Mouse (Mus musculus): Measurements from ENCODE around the gene Cpne4. TPM values are rescaled to one million over a fixed set of nuclear protein-coding genes. Genes with fewer than 3 reads are reported as not detected.

The Cpne4 gene
- total and polyA plus RNA-seq, 3 experiments = not detected

GRCm38 (mm10) chr9:104890517-104890916 is 343.4 kb downstream of the Cpne4 start:
- no peaks in the 10 kb centered on the region for H3K36me3 ChIP-seq (replicated peaks in 1 of 2; ENCODE audit: control insufficient read depth in 1 of 2, insufficient read depth in 1 of 2, low read length in 1 of 2)
- H3K27ac ChIP-seq (ENCODE audit: insufficient read depth, low read depth) = no peak overlapping the region
- H3K27me3 ChIP-seq (replicated peaks) = no peaks in the 10 kb centered on the region
- no peak for DNase-seq (ENCODE audit: extremely low read depth)
- in situ Hi-C loops (cut with MboI; ENCODE audit: low pct_ligation_motif_present, low pct_unique_long_range_greater_than_20kb, low sequenced_read_pairs) (no loop called here), dilution Hi-C loops (cut with MboI; ENCODE audit: extremely low pct_ligation_motif_present, extremely low pct_unique_long_range_greater_than_20kb, low sequenced_read_pairs) (no loop called here)
- H3K4me2 ChIP-seq (ENCODE audit: insufficient read depth, low read depth, poor library complexity, severe bottlenecking) = no peak overlapping the region
- no peak for TF ChIP-seq BHLHE40 (IDR thresholded peaks at IDR 0.05; ENCODE audit: low read depth, low read length)
- TF ChIP-seq MAX (IDR thresholded peaks at IDR 0.05; ENCODE audit: low read length) = no peak
- peak; percentile 52; the same call in 1 of the 2 replicates for TF ChIP-seq ZC3H11A (IDR thresholded peaks at IDR 0.05; ENCODE audit: low read depth, low read length)
- peak in 1 of 2 experiments; percentile 68; a peak in 2 of 4 replicates for TF ChIP-seq CTCF (conservative IDR thresholded peaks at IDR 0.05 in 1 of 2, IDR thresholded peaks at IDR 0.05 in 1 of 2; ENCODE audit: low read depth in 2 of 2, low read length in 2 of 2)
- no peak for TF ChIP-seq JUND (conservative IDR thresholded peaks at IDR 0.05; ENCODE audit: low read depth, low read length)
- no peak for TF ChIP-seq TCF12 (IDR thresholded peaks at IDR 0.05; ENCODE audit: low read depth, low read length)
- peak; percentile 85 for TF ChIP-seq SMC3 (IDR thresholded peaks at IDR 0.05; ENCODE audit: low read depth, low read length)
- TF ChIP-seq RAD21 (IDR thresholded peaks at IDR 0.05; ENCODE audit: low read depth, low read length) = peak; percentile 81
- H3K4me1 ChIP-seq (ENCODE audit: control insufficient read depth in 1 of 2, insufficient read depth in 2 of 2) = peaks cover 3 to 15% of the 10 kb centered on the region in 2 experiments; a peak in 2 of 4 replicates
- no peaks in the 10 kb centered on the region for H3K79me2 ChIP-seq (replicated peaks; ENCODE audit: control insufficient read depth, extremely low read depth, insufficient read depth, poor library complexity, severe bottlenecking)
- no peak overlapping the region for H3K4me3 ChIP-seq (replicated peaks in 1 of 3; ENCODE audit: low read depth in 2 of 3, low read length in 2 of 3, poor library complexity in 1 of 3)
- no peak overlapping the region for H3K9ac ChIP-seq (ENCODE audit: insufficient read depth, low read depth)
- no peaks in the 10 kb centered on the region for H3K9me3 ChIP-seq (replicated peaks; ENCODE audit: low read length)

- DNase-seq (ENCODE audit: extremely low read depth) = no peak
- Histone ChIP-seq H3K27me3 (replicated peaks) (no peaks in the 10 kb centered on the region), H3K79me2 (replicated peaks; ENCODE audit: control insufficient read depth, extremely low read depth, insufficient read depth, poor library complexity, severe bottlenecking) (no peaks in the 10 kb centered on the region), H3K36me3 (replicated peaks in 1 of 2; ENCODE audit: control insufficient read depth in 1 of 2, insufficient read depth in 1 of 2, low read length in 1 of 2) (no peaks in the 10 kb centered on the region), H3K4me1 (ENCODE audit: control insufficient read depth in 1 of 2, insufficient read depth in 2 of 2) (peaks cover 0 to 27% of the 10 kb centered on the region in 2 experiments; a peak in 2 of 4 replicates), H3K9ac (ENCODE audit: insufficient read depth, low read depth) (no peak overlapping the region), H3K9me3 (replicated peaks; ENCODE audit: low read length) (no peaks in the 10 kb centered on the region), H3K27ac (ENCODE audit: insufficient read depth, low read depth) (no peak overlapping the region), H3K4me3 (replicated peaks in 1 of 3; ENCODE audit: low read depth in 2 of 3, low read length in 2 of 3, poor library complexity in 1 of 3) (no peak overlapping the region), H3K4me2 (ENCODE audit: insufficient read depth, low read depth, poor library complexity, severe bottlenecking) (no peak overlapping the region)
- in situ Hi-C loops (cut with MboI; ENCODE audit: low pct_ligation_motif_present, low pct_unique_long_range_greater_than_20kb, low sequenced_read_pairs) (no loop called here), dilution Hi-C loops (cut with MboI; ENCODE audit: extremely low pct_ligation_motif_present, extremely low pct_unique_long_range_greater_than_20kb, low sequenced_read_pairs) (no loop called here)
- 0 out of 2 replicates have a peak, but pooled peaks have one; percentile 16 for TF ChIP-seq CHD2 (IDR thresholded peaks at IDR 0.05; ENCODE audit: low read length)
- TF ChIP-seq KAT2A (IDR thresholded peaks at IDR 0.05; ENCODE audit: insufficient replicate concordance, low read length) = no peak
- no peak for TF ChIP-seq USF2 (conservative IDR thresholded peaks at IDR 0.05; ENCODE audit: low read depth, low read length)
Observed at GRCm38 (mm10) chr9:104895360-104895759, 348.3 kb downstream of the Cpne4 start.

- Histone ChIP-seq H3K36me3 (replicated peaks in 1 of 2; ENCODE audit: control insufficient read depth in 1 of 2, insufficient read depth in 1 of 2, low read length in 1 of 2) (no peaks in the 10 kb centered on the region), H3K9ac (ENCODE audit: insufficient read depth, low read depth) (no peak overlapping the region), H3K27ac (ENCODE audit: insufficient read depth, low read depth) (no peak overlapping the region), H3K79me2 (replicated peaks; ENCODE audit: control insufficient read depth, extremely low read depth, insufficient read depth, poor library complexity, severe bottlenecking) (no peaks in the 10 kb centered on the region), H3K4me2 (ENCODE audit: insufficient read depth, low read depth, poor library complexity, severe bottlenecking) (no peak overlapping the region), H3K4me1 (ENCODE audit: control insufficient read depth in 1 of 2, insufficient read depth in 2 of 2) (peaks cover 0 to 11% of the 10 kb centered on the region in 2 experiments; a peak in 2 of 4 replicates), H3K4me3 (replicated peaks in 1 of 3; ENCODE audit: low read depth in 2 of 3, low read length in 2 of 3, poor library complexity in 1 of 3) (no peak overlapping the region), H3K9me3 (replicated peaks; ENCODE audit: low read length) (no peaks in the 10 kb centered on the region), H3K27me3 (replicated peaks) (no peaks in the 10 kb centered on the region)
- in situ Hi-C loops (cut with MboI; ENCODE audit: low pct_ligation_motif_present, low pct_unique_long_range_greater_than_20kb, low sequenced_read_pairs) (no loop called here), dilution Hi-C loops (cut with MboI; ENCODE audit: extremely low pct_ligation_motif_present, extremely low pct_unique_long_range_greater_than_20kb, low sequenced_read_pairs) (no loop called here)
- no peak for DNase-seq (ENCODE audit: extremely low read depth)
- TF ChIP-seq CTCF (conservative IDR thresholded peaks at IDR 0.05 in 1 of 2, IDR thresholded peaks at IDR 0.05 in 1 of 2; ENCODE audit: low read depth in 2 of 2, low read length in 2 of 2) (no peak), MXI1 (IDR thresholded peaks at IDR 0.05; ENCODE audit: low read depth, low read length) (no peak), IRF4 (IDR thresholded peaks at IDR 0.05; ENCODE audit: low read depth, low read length) (no peak), UBTF (IDR thresholded peaks at IDR 0.05; ENCODE audit: low read depth, low read length) (no peak), MAFK (IDR thresholded peaks at IDR 0.05; ENCODE audit: insufficient replicate concordance, low read length) (no peak), SIN3A (IDR thresholded peaks at IDR 0.05; ENCODE audit: low read length) (no peak), MYC (IDR thresholded peaks at IDR 0.05; ENCODE audit: low read depth, low read length) (no peak), JUND (conservative IDR thresholded peaks at IDR 0.05; ENCODE audit: low read depth, low read length) (no peak), EP300 (IDR thresholded peaks at IDR 0.05; ENCODE audit: low read length) (no peak), BHLHE40 (IDR thresholded peaks at IDR 0.05; ENCODE audit: low read depth, low read length) (no peak), TBP (conservative IDR thresholded peaks at IDR 0.05; ENCODE audit: low read depth, low read length) (no peak), TCF12 (IDR thresholded peaks at IDR 0.05; ENCODE audit: low read depth, low read length) (no peak), ELF1 (IDR thresholded peaks at IDR 0.05; ENCODE audit: low read depth, low read length) (no peak), CHD1 (IDR thresholded peaks at IDR 0.05; ENCODE audit: low read depth, low read length) (no peak), POLR2AphosphoS2 (IDR thresholded peaks at IDR 0.05; ENCODE audit: low read depth, low read length) (no peak), ZC3H11A (IDR thresholded peaks at IDR 0.05; ENCODE audit: low read depth, low read length) (no peak), ETS1 (conservative IDR thresholded peaks at IDR 0.05; ENCODE audit: low read depth, low read length) (no peak)
Observed at GRCm38 (mm10) chr9:104901118-104901517, 354.0 kb downstream of the Cpne4 start.
